Mouse (Mus musculus): Measurements from ENCODE around the gene Olfr1181. TPM values are rescaled to one million over a fixed set of nuclear protein-coding genes. Genes with fewer than 3 reads are reported as not detected.

The Olfr1181 gene
- not detected for polyA plus RNA-seq (2014; fragmentation: Illumina TruSeq; extraction: RNeasy Lipid Tissue Mini Kit (QIAGEN cat#74804); ENCODE audit: low read depth, low replicate concordance)

DNA sequence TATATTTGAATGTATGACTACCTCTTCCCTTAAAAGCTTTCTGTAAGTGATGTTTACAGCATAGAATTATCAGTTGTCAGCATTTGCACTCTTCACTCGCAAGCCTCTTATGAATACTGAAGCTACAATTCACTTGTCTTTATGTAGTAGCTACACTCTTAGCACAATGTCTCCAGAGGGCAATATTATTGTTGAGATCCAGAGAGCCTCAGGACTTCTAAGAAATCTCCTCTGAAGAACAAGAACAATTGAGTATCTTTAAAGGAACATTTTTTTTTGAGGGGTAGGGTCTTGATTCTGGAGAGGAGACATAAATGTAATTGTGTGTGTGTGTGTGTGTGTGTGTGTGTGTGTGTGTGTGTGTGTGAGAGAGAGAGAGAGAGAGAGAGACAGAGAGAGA is at the start of gene Olfr1181:
Gene Olfr1181 (minus strand): TSS at position 101 of the 400 bp plus-strand sequence.

GRCm38 (mm10) chr2:88454567-88454966 is 28.6 kb upstream of the Olfr1181 start, which contains the start of gene Olfr1183:
Gene Olfr1183 (plus strand): TSS chr2:88454867.

DNA sequence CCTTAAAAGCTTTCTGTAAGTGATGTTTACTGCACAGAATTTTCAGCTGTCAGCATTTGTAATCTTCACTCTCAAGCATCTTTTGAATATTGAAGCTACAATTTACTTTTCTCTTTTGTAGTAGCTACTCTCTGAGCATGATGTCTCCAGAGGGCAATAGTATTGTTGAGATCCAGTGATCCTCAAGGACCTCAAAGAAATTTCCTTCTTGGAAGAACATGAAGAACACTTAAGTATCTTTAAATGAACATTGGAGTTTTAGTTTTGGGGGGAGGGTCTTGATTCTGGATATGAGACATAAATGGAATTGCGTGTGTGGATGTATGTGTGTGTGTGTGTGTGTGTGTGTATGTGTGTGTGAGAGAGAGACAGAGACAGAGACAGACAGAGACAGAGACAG is 23.1 kb upstream of the Olfr1181 start, which contains the start of gene Gm13757:
Gene Gm13757 (minus strand): TSS at position 101 of the 400 bp plus-strand sequence.

DNA sequence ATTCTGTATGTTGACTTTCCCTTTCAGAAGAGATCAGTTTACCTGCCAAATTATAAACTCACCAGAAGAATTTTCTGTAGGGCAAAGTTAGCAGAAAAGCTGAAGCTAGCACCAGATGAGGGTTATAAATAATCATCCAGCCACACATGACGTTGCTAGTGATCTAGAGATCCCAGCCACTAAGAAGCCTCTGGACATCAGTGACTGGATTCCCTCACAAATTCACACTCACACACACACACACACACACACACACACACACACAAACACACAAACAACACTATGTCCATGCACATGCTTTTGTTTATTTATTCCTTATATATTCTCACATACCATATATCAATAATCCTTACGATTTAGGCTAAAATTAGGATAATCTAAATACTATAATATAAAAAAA is 6.9 kb downstream of the Olfr1181 start, which contains the start of gene Olfr1180:
Gene Olfr1180 (minus strand): TSS at position 101 of the 400 bp plus-strand sequence.

GRCm38 (mm10) chr2:88406353-88406752 is 19.6 kb downstream of the Olfr1181 start, which contains the start of gene Olfr1179:
Gene Olfr1179 (minus strand): TSS chr2:88406453.

DNA sequence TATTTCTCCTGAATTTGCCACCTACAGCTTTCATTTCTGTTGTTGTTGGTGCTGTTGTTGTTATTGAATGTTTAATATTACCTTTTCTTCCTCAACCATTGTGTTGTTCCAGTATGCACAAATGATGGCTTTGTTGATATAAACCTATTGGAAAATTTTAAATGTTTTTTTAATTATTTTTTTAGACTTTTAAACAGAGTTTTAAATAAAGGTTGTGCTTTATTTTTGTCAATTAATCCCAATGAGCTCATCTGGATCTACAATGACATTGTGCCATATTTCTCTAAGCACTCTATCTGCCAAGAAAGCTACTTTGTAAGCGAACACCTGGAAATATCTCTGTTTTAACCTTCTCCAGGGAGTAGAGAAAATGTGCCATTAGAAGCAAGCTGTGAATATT is 39.2 kb downstream of the Olfr1181 start, which contains the start of gene Olfr1178:
Gene Olfr1178 (plus strand): TSS at position 301 of the 400 bp plus-strand sequence.

Other genes with a start within 250 kb of the Olfr1181 start
- not detected for gene Olfr1168, start 244.3 kb downstream of the Olfr1181 start, polyA plus RNA-seq (2014; fragmentation: Illumina TruSeq; extraction: RNeasy Lipid Tissue Mini Kit (QIAGEN cat#74804); ENCODE audit: low read depth, low replicate concordance)
- not detected for gene Olfr1170, start 197.8 kb downstream of the Olfr1181 start, polyA plus RNA-seq (2014; fragmentation: Illumina TruSeq; extraction: RNeasy Lipid Tissue Mini Kit (QIAGEN cat#74804); ENCODE audit: low read depth, low replicate concordance)
- gene Olfr1173, start 146.3 kb downstream of the Olfr1181 start, polyA plus RNA-seq (2014; fragmentation: Illumina TruSeq; extraction: RNeasy Lipid Tissue Mini Kit (QIAGEN cat#74804); ENCODE audit: low read depth, low replicate concordance) = not detected
- not detected for gene Olfr1174-ps, start 111.0 kb downstream of the Olfr1181 start, polyA plus RNA-seq (2014; fragmentation: Illumina TruSeq; extraction: RNeasy Lipid Tissue Mini Kit (QIAGEN cat#74804); ENCODE audit: low read depth, low replicate concordance)
- gene Olfr1175-ps, start 99.0 kb downstream of the Olfr1181 start, polyA plus RNA-seq (2014; fragmentation: Illumina TruSeq; extraction: RNeasy Lipid Tissue Mini Kit (QIAGEN cat#74804); ENCODE audit: low read depth, low replicate concordance) = not detected
- not detected for gene Olfr1176, start 89.5 kb downstream of the Olfr1181 start, polyA plus RNA-seq (2014; fragmentation: Illumina TruSeq; extraction: RNeasy Lipid Tissue Mini Kit (QIAGEN cat#74804); ENCODE audit: low read depth, low replicate concordance)
- not detected for gene Olfr1177-ps, start 79.7 kb downstream of the Olfr1181 start, polyA plus RNA-seq (2014; fragmentation: Illumina TruSeq; extraction: RNeasy Lipid Tissue Mini Kit (QIAGEN cat#74804); ENCODE audit: low read depth, low replicate concordance)
- gene Olfr1178, start 39.1 kb downstream of the Olfr1181 start, polyA plus RNA-seq (2014; fragmentation: Illumina TruSeq; extraction: RNeasy Lipid Tissue Mini Kit (QIAGEN cat#74804); ENCODE audit: low read depth, low replicate concordance) = not detected
- gene Olfr1179, start 19.7 kb downstream of the Olfr1181 start, polyA plus RNA-seq (2014; fragmentation: Illumina TruSeq; extraction: RNeasy Lipid Tissue Mini Kit (QIAGEN cat#74804); ENCODE audit: low read depth, low replicate concordance) = not detected
- gene Olfr1180, start 7.0 kb downstream of the Olfr1181 start, polyA plus RNA-seq (2014; fragmentation: Illumina TruSeq; extraction: RNeasy Lipid Tissue Mini Kit (QIAGEN cat#74804); ENCODE audit: low read depth, low replicate concordance) = not detected
- not detected for gene Gm13757, start 23.0 kb upstream of the Olfr1181 start, polyA plus RNA-seq (2014; fragmentation: Illumina TruSeq; extraction: RNeasy Lipid Tissue Mini Kit (QIAGEN cat#74804); ENCODE audit: low read depth, low replicate concordance)
- gene Olfr1183, start 28.7 kb upstream of the Olfr1181 start, polyA plus RNA-seq (2014; fragmentation: Illumina TruSeq; extraction: RNeasy Lipid Tissue Mini Kit (QIAGEN cat#74804); ENCODE audit: low read depth, low replicate concordance) = not detected
- not detected for gene Olfr1184, start 57.4 kb upstream of the Olfr1181 start, polyA plus RNA-seq (2014; fragmentation: Illumina TruSeq; extraction: RNeasy Lipid Tissue Mini Kit (QIAGEN cat#74804); ENCODE audit: low read depth, low replicate concordance)
- gene Olfr1185-ps1, start 67.1 kb upstream of the Olfr1181 start, polyA plus RNA-seq (2014; fragmentation: Illumina TruSeq; extraction: RNeasy Lipid Tissue Mini Kit (QIAGEN cat#74804); ENCODE audit: low read depth, low replicate concordance) = not detected
- gene Olfr1186, start 92.4 kb upstream of the Olfr1181 start, polyA plus RNA-seq (2014; fragmentation: Illumina TruSeq; extraction: RNeasy Lipid Tissue Mini Kit (QIAGEN cat#74804); ENCODE audit: low read depth, low replicate concordance) = not detected
- gene Olfr1188, start 130.8 kb upstream of the Olfr1181 start, polyA plus RNA-seq (2014; fragmentation: Illumina TruSeq; extraction: RNeasy Lipid Tissue Mini Kit (QIAGEN cat#74804); ENCODE audit: low read depth, low replicate concordance) = not detected
- not detected for gene Olfr1189, start 160.3 kb upstream of the Olfr1181 start, polyA plus RNA-seq (2014; fragmentation: Illumina TruSeq; extraction: RNeasy Lipid Tissue Mini Kit (QIAGEN cat#74804); ENCODE audit: low read depth, low replicate concordance)
- not detected for gene Olfr1191-ps1, start 214.4 kb upstream of the Olfr1181 start, polyA plus RNA-seq (2014; fragmentation: Illumina TruSeq; extraction: RNeasy Lipid Tissue Mini Kit (QIAGEN cat#74804); ENCODE audit: low read depth, low replicate concordance)
- gene Olfr1192-ps1, start 222.3 kb upstream of the Olfr1181 start, polyA plus RNA-seq (2014; fragmentation: Illumina TruSeq; extraction: RNeasy Lipid Tissue Mini Kit (QIAGEN cat#74804); ENCODE audit: low read depth, low replicate concordance) = not detected
- gene Olfr1193, start 249.5 kb upstream of the Olfr1181 start, polyA plus RNA-seq (2014; fragmentation: Illumina TruSeq; extraction: RNeasy Lipid Tissue Mini Kit (QIAGEN cat#74804); ENCODE audit: low read depth, low replicate concordance) = not detected